Mouse (Mus musculus) lung, embryonic 16.5 days (tissue): ENCODE measurements around the gene Etfdh. TPM values are rescaled to one million over a fixed set of nuclear protein-coding genes. Genes with fewer than 3 reads are reported as not detected.

Experiments
- ATAC-seq: fragments of 200-750 bp; cut with Nextera tagmentation; 2 replicates; pipeline ENCODE4 v1.8.0; 2017; ENCODE audit warnings: low read depth, mild to moderate bottlenecking, moderate library complexity
- H3K27ac ChIP-seq: fragments of 300-500 bp; sonication (generic); 2 replicates; pipeline ENCODE4 v1.5.1; 2014; ENCODE audit warnings: mild to moderate bottlenecking, control low read depth, low read length
- H3K27me3 ChIP-seq: fragments of 300-500 bp; sonication (generic); 2 replicates; pipeline ENCODE4 v1.6.1; 2014; ENCODE audit warnings: low read depth, low read length, mixed read lengths; ENCODE audit not compliant: control insufficient read depth, insufficient read depth
- H3K36me3 ChIP-seq: fragments of 300-500 bp; sonication (generic); 2 replicates; pipeline ENCODE4 v1.6.1; 2014; ENCODE audit warnings: low read length; ENCODE audit not compliant: control insufficient read depth, insufficient read depth
- H3K4me1 ChIP-seq: fragments of 300-500 bp; sonication (generic); replicated peaks from 2 replicates; pipeline ENCODE4 v1.6.1; 2014; ENCODE audit warnings: low read length, mixed read lengths; ENCODE audit not compliant: control insufficient read depth, insufficient read depth
- H3K4me2 ChIP-seq: fragments of 300-500 bp; sonication (generic); 2 replicates; pipeline ENCODE4 v1.6.1; 2014; ENCODE audit warnings: low read depth, low read length, control low read depth
- H3K4me3 ChIP-seq: fragments of 300-500 bp; sonication (generic); 2 replicates; pipeline ENCODE4 v1.5.1; 2014; ENCODE audit warnings: mild to moderate bottlenecking, low read length, control low read depth
- H3K9ac ChIP-seq: fragments of 300-500 bp; sonication (generic); 2 replicates; pipeline ENCODE4 v1.6.1; 2014; ENCODE audit warnings: low read length, control low read depth
- H3K9me3 ChIP-seq: fragments of 300-500 bp; sonication (generic); 2 replicates; pipeline ENCODE4 v1.6.1; 2016; ENCODE audit warnings: low read length; ENCODE audit not compliant: control insufficient read depth
- WGBS: fragments of 180-500 bp; shearing (Covaris S2); extraction: QIAGEN DNeasy Blood & Tissue Kit; methylation state at CpG from one replicate; pipeline ENCODE4 v1.1.7; 2014; 5-methylcytosine and 5-hydroxymethylcytosine counted together
- polyA plus RNA-seq: library from polyadenylated mRNA; unstranded; fragments of >200 nt; fragmentation: Nextera tagmentation; extraction: Ambion mirVana; gene quantifications from 2 replicates; pipeline ENCODE4 v1.2.1, GENCODE M21; 2015

Gene Etfdh
- 56.3 and 56.9 TPM in 2 replicates for polyA plus RNA-seq

GRCm38 (mm10) chr3:79629416-79629730, at the start of gene Etfdh:
Gene Etfdh, minus strand, starts transcription at chr3:79629500.
- H3K27me3 ChIP-seq, result no peaks in the 10 kb centered on the region
- ATAC-seq, result peak; percentile 71
- peaks cover 23% of the 10 kb centered on the region for H3K36me3 ChIP-seq
- peak within 1 kb of the TSS; percentile 84 for H3K27ac ChIP-seq
- H3K4me2 ChIP-seq, result peak within 1 kb of the TSS; percentile 72
- H3K4me3 ChIP-seq, result peak within 1 kb of the TSS; percentile 79
- peaks cover 5% of the 10 kb centered on the region; the same call in 1 of the 2 replicates for H3K4me1 ChIP-seq
- H3K9ac ChIP-seq, result peak within 1 kb of the TSS; percentile 76
- no peaks in the 10 kb centered on the region; the same call in 1 of the 2 replicates for H3K9me3 ChIP-seq
- WGBS, result under 1% methylated on average over 7 of the region's 11 CpGs

- 81% methylated on average over 3 of the region's 3 CpGs for WGBS
- no peak for ATAC-seq
These were observed 47.1 kb upstream of the Etfdh start for GRCm38 (mm10) chr3:79676411-79676810.

GRCm38 (mm10) chr3:79674641-79675040, 45.3 kb upstream of the Etfdh start:
- 75% methylated on average over 5 of the region's 5 CpGs for WGBS
- ATAC-seq, result no peak

More at GRCm38 (mm10) chr3:79676411-79676810, 47.1 kb upstream of the Etfdh start:
- Histone ChIP-seq H3K27me3 (no peaks in the 10 kb centered on the region), H3K27ac (no peak overlapping the region), H3K4me3 (no peak overlapping the region), H3K4me1 (peaks cover 5% of the 10 kb centered on the region; the same call in 1 of the 2 replicates), H3K4me2 (no peak overlapping the region), H3K36me3 (no peaks in the 10 kb centered on the region), H3K9ac (no peak overlapping the region), H3K9me3 (no peaks in the 10 kb centered on the region)

DNA sequence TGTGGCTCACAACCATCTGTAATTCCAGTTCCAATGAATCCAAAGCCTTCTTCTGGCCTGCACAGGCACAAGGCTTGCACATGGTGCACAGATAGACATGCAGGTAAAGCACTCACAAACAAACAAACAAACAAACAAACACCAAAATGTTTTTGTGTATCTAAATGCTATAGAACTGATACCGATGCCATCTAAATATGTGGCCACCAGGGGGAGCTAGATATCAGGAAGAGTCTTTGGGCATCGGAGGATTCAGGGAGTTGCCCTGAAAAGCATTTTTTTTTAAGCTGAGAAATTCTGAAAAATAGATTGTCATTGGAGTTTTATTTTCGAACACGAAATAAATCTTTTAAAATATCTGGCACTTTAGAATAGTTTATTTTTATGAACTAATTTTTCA, 43.8 kb upstream of the Etfdh start:
- 8% methylated on average over 4 of the region's 4 CpGs for WGBS
- no peak overlapping the region for H3K27ac ChIP-seq
- no peaks in the 10 kb centered on the region for H3K9me3 ChIP-seq
- no peaks in the 10 kb centered on the region for H3K4me1 ChIP-seq
- H3K36me3 ChIP-seq, result no peaks in the 10 kb centered on the region
- H3K9ac ChIP-seq, result no peak overlapping the region
- no peak for ATAC-seq
- H3K4me3 ChIP-seq, result no peak overlapping the region
- H3K4me2 ChIP-seq, result no peak overlapping the region
- no peaks in the 10 kb centered on the region for H3K27me3 ChIP-seq

More at GRCm38 (mm10) chr3:79674641-79675040, 45.3 kb upstream of the Etfdh start:
- H3K27me3 ChIP-seq, result no peaks in the 10 kb centered on the region
- H3K4me1 ChIP-seq, result peaks cover 5% of the 10 kb centered on the region; the same call in 1 of the 2 replicates
- H3K27ac ChIP-seq, result no peak overlapping the region
- H3K9ac ChIP-seq, result no peak overlapping the region
- H3K9me3 ChIP-seq, result no peaks in the 10 kb centered on the region
- H3K4me3 ChIP-seq, result no peak overlapping the region
- H3K36me3 ChIP-seq, result no peaks in the 10 kb centered on the region
- no peak overlapping the region for H3K4me2 ChIP-seq

DNA sequence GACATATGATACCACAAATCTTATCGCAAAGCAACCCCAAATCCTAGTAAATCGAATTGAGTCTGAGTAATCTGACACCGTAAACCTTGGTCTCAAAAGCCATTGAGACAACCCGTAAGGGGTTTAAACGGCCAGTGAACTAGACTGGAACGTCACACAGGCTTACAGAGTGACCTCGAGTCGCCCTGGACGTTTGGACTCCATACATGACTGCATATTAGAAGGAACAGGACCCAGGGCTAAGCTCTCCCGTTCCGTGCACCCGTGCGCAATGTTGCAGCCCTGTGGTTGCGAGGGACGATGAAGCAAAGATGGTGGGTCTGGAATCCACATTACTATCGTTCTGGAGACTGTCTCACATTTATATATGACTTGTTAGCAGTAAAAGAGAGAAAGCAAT, 42.9 kb upstream of the Etfdh start:
- WGBS, result 69% methylated on average over 16 of the region's 16 CpGs
- Histone ChIP-seq H3K27ac (no peak overlapping the region), H3K9me3 (no peaks in the 10 kb centered on the region), H3K4me3 (no peak overlapping the region), H3K4me2 (no peak overlapping the region), H3K9ac (no peak overlapping the region), H3K36me3 (no peaks in the 10 kb centered on the region), H3K27me3 (no peaks in the 10 kb centered on the region), H3K4me1 (no peaks in the 10 kb centered on the region)
- no peak for ATAC-seq

GRCm38 (mm10) chr3:79670556-79670955, 41.3 kb upstream of the Etfdh start:
- H3K4me3 ChIP-seq, result no peak overlapping the region
- no peaks in the 10 kb centered on the region for H3K36me3 ChIP-seq
- WGBS, result 70% methylated on average over 7 of the region's 7 CpGs
- H3K27me3 ChIP-seq, result no peaks in the 10 kb centered on the region
- no peaks in the 10 kb centered on the region for H3K4me1 ChIP-seq
- no peak overlapping the region for H3K27ac ChIP-seq
- ATAC-seq, result no peak
- H3K4me2 ChIP-seq, result no peak overlapping the region
- no peaks in the 10 kb centered on the region for H3K9me3 ChIP-seq
- no peak overlapping the region for H3K9ac ChIP-seq

DNA sequence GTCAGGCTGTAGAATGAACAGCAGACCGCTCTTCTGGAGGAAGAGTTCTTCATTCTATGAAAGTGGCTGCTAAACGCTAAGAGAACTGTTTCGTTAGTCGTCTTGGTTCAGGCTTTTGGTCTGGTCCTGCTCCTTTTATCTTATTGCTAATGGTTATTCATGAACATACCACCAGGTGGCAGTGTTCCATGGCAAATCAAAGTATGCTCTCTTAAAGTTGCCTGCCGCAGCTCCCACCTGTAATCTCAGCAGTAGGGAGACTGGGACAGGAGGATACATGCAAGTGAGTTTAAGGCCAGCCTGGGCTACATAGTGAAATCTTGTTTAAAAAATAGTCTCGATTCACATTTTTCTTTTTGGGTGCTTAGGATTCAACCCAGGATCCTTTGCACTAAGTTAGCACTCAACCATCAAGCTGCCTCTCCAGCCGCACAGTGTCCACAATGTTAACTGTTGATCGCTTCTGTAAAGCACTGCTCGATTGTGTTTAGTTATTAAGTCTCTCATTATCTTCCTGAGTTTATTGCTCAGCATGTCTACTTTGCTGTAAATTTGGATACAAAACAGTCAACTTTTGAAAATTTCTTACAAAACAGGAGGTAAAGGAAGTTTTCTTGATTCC, 35.6 kb upstream of the Etfdh start:
- no peak overlapping the region for H3K4me3 ChIP-seq
- no peaks in the 10 kb centered on the region for H3K27me3 ChIP-seq
- H3K27ac ChIP-seq, result no peak overlapping the region
- no peaks in the 10 kb centered on the region for H3K4me1 ChIP-seq
- H3K9me3 ChIP-seq, result no peaks in the 10 kb centered on the region
- 0 out of 2 replicates have a peak, but pooled peaks have one; percentile 34 for ATAC-seq
- H3K9ac ChIP-seq, result no peak overlapping the region
- no peak overlapping the region for H3K4me2 ChIP-seq
- WGBS, result 33% methylated on average over 9 of the region's 9 CpGs
- H3K36me3 ChIP-seq, result no peaks in the 10 kb centered on the region

DNA sequence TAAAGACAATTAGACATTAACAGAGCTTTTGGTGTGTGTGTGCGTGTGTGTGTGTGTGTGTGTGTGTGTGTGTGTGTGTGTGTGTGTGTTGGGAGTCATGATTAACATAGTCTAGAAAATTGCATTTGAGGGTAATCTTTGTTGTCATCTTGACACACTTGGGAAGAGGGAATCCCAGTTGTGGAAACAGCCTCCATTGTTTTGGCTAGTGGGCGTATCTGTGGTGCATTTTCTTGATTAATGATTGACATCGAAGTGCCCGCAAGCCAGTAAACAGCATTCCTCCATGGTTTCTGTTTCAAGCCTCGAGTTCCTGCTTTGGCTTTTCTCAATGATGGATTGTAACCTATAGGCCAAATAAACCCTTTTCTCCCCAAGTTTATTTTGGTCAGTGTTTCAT, 27.4 kb upstream of the Etfdh start:
- Histone ChIP-seq H3K27me3 (no peaks in the 10 kb centered on the region), H3K9me3 (no peaks in the 10 kb centered on the region), H3K9ac (no peak overlapping the region), H3K27ac (no peak overlapping the region), H3K4me1 (no peaks in the 10 kb centered on the region), H3K36me3 (no peaks in the 10 kb centered on the region), H3K4me3 (no peak overlapping the region), H3K4me2 (no peak overlapping the region)
- no peak for ATAC-seq
- WGBS, result 38% methylated on average over 5 of the region's 5 CpGs

GRCm38 (mm10) chr3:79652129-79652528, 22.8 kb upstream of the Etfdh start:
- no peaks in the 10 kb centered on the region for H3K4me1 ChIP-seq
- no peaks in the 10 kb centered on the region for H3K9me3 ChIP-seq
- no peak overlapping the region for H3K4me2 ChIP-seq
- H3K27me3 ChIP-seq, result no peaks in the 10 kb centered on the region
- 82% methylated on average over 6 of the region's 6 CpGs for WGBS
- H3K4me3 ChIP-seq, result no peak overlapping the region
- no peak overlapping the region for H3K9ac ChIP-seq
- no peak overlapping the region for H3K27ac ChIP-seq
- no peak for ATAC-seq
- H3K36me3 ChIP-seq, result no peaks in the 10 kb centered on the region
